Mouse (Mus musculus) CH12.LX (cell line): ENCODE data around the gene Sdccag8. TPM values are rescaled to one million over a fixed set of nuclear protein-coding genes. Genes with fewer than 3 reads are reported as not detected.

Source experiments
- DNase-seq: peaks from one replicate; pipeline ENCODE4 v3.0.0-alpha.2; 2013; ENCODE audit errors: extremely low read depth
- H3K27ac ChIP-seq: 2 replicates; pipeline ENCODE4 v1.5.1; 2012; ENCODE audit warnings: low read depth, mild to moderate bottlenecking, control low read depth, moderate library complexity; ENCODE audit not compliant: insufficient read depth
- H3K27me3 ChIP-seq: replicated peaks from 2 replicates; pipeline ENCODE3; 2012; ENCODE audit warnings: inconsistent platforms
- H3K36me3 ChIP-seq, 2 experiments: replicated peaks in 1 of 2; 2 replicates each; pipeline versions ENCODE3 to v1.6.1; 2012; ENCODE audit warnings: inconsistent platforms in 1 of 2, low read length in 1 of 2, mild to moderate bottlenecking in 1 of 2, mixed read lengths in 1 of 2, moderate library complexity in 1 of 2; ENCODE audit not compliant: control insufficient read depth in 1 of 2, insufficient read depth in 1 of 2
- H3K4me1 ChIP-seq, 2 experiments: 2 replicates each; pipeline ENCODE4 v1.6.1; 2012; ENCODE audit warnings: inconsistent platforms in 1 of 2, moderate library complexity in 1 of 2; ENCODE audit not compliant: insufficient read depth in 2 of 2, control insufficient read depth in 1 of 2
- H3K4me2 ChIP-seq: 2 replicates; pipeline ENCODE4 v1.6.1; 2012; ENCODE audit warnings: low read depth, mild to moderate bottlenecking, control low read depth; ENCODE audit not compliant: poor library complexity, insufficient read depth, severe bottlenecking
- H3K4me3 ChIP-seq, 3 experiments: fragments of 150-350 bp in 1 of 3; sonication (generic) in 1 of 3; replicated peaks in 1 of 3; 2 replicates each; pipeline versions ENCODE3 to v1.5.1; 2011 to 2012; ENCODE audit warnings: low read depth in 2 of 3, low read length in 2 of 3, mild to moderate bottlenecking in 2 of 3, moderate library complexity in 2 of 3, control low read depth in 1 of 3, improper control_type of control experiment in 1 of 3, inconsistent platforms in 1 of 3, mixed read lengths in 1 of 3; ENCODE audit not compliant: poor library complexity in 1 of 3
- H3K79me2 ChIP-seq: replicated peaks from 2 replicates; pipeline ENCODE4 v1.6.1; 2012; ENCODE audit warnings: mild to moderate bottlenecking, moderate library complexity; ENCODE audit not compliant: control insufficient read depth, poor library complexity, insufficient read depth, severe bottlenecking; ENCODE audit errors: extremely low read depth
- H3K9ac ChIP-seq: 2 replicates; pipeline ENCODE4 v1.6.1; 2012; ENCODE audit warnings: low read depth, mild to moderate bottlenecking, control low read depth, moderate library complexity; ENCODE audit not compliant: insufficient read depth
- H3K9me3 ChIP-seq: replicated peaks from 2 replicates; pipeline ENCODE3; 2012; ENCODE audit warnings: low read length, inconsistent platforms, mixed read lengths
- BHLHE40 ChIP-seq: IDR thresholded peaks from 2 replicates; pipeline ENCODE4 v1.6.1; 2011; ENCODE audit warnings: mild to moderate bottlenecking, low read depth, low read length, improper control_type of control experiment
- CHD1 ChIP-seq: IDR thresholded peaks from 2 replicates; pipeline ENCODE4 v1.6.1; 2012; ENCODE audit warnings: low read depth, low read length, improper control_type of control experiment, inconsistent platforms
- ELF1 ChIP-seq: IDR thresholded peaks from 2 replicates; pipeline ENCODE4 v1.6.1; 2014; ENCODE audit warnings: low read depth, mild to moderate bottlenecking, inconsistent platforms, low read length, improper control_type of control experiment
- EP300 ChIP-seq: IDR thresholded peaks from 2 replicates; pipeline ENCODE4 v1.6.1; 2011; ENCODE audit warnings: low read length, improper control_type of control experiment
- ETS1 ChIP-seq: conservative IDR thresholded peaks from 2 replicates; pipeline ENCODE4 v1.6.1; 2012; ENCODE audit warnings: low read depth, mild to moderate bottlenecking, inconsistent platforms, low read length, improper control_type of control experiment, moderate library complexity
- JUND ChIP-seq: conservative IDR thresholded peaks from 2 replicates; pipeline ENCODE4 v1.6.1; 2011; ENCODE audit warnings: low read depth, low read length, improper control_type of control experiment
- KAT2A ChIP-seq: IDR thresholded peaks from 2 replicates; pipeline ENCODE4 v1.6.1; 2012; ENCODE audit warnings: low read length, improper control_type of control experiment, inconsistent platforms; ENCODE audit not compliant: insufficient replicate concordance
- MAX ChIP-seq: IDR thresholded peaks from 2 replicates; pipeline ENCODE4 v1.6.1; 2011; ENCODE audit warnings: low read length, improper control_type of control experiment
- MEF2A ChIP-seq: IDR thresholded peaks from 2 replicates; pipeline ENCODE4 v1.6.1; 2014; ENCODE audit warnings: low read depth, mild to moderate bottlenecking, inconsistent platforms, low read length, improper control_type of control experiment, borderline replicate concordance
- MXI1 ChIP-seq: IDR thresholded peaks from 2 replicates; pipeline ENCODE4 v1.6.1; 2011; ENCODE audit warnings: mild to moderate bottlenecking, low read depth, low read length, improper control_type of control experiment
- MYC ChIP-seq: IDR thresholded peaks from 2 replicates; pipeline ENCODE4 v1.6.1; 2011; ENCODE audit warnings: low read depth, mild to moderate bottlenecking, improper control_type of control experiment, low read length
- NELFE ChIP-seq: IDR thresholded peaks from 2 replicates; pipeline ENCODE4 v1.6.1; 2011; ENCODE audit warnings: low read depth, low read length, improper control_type of control experiment
- NRF1 ChIP-seq: IDR thresholded peaks from 2 replicates; pipeline ENCODE4 v1.6.1; 2014; ENCODE audit warnings: low read depth, mild to moderate bottlenecking, inconsistent platforms, low read length, improper control_type of control experiment, moderate library complexity
- PAX5 ChIP-seq: IDR thresholded peaks from 2 replicates; pipeline ENCODE4 v1.6.1; 2012; ENCODE audit warnings: low read length, inconsistent platforms, mixed read lengths
- POLR2A ChIP-seq: IDR thresholded peaks from 2 replicates; pipeline ENCODE4 v1.6.1; 2011; ENCODE audit warnings: low read depth, mild to moderate bottlenecking, improper control_type of control experiment, low read length
- POLR2AphosphoS2 ChIP-seq: IDR thresholded peaks from 2 replicates; pipeline ENCODE4 v1.6.1; 2011; ENCODE audit warnings: low read depth, low read length, improper control_type of control experiment
- SMC3 ChIP-seq: IDR thresholded peaks from 2 replicates; pipeline ENCODE4 v1.6.1; 2011; ENCODE audit warnings: low read depth, low read length, improper control_type of control experiment
- TCF12 ChIP-seq: IDR thresholded peaks from 2 replicates; pipeline ENCODE4 v1.6.1; 2014; ENCODE audit warnings: low read depth, mild to moderate bottlenecking, inconsistent platforms, low read length, improper control_type of control experiment
- UBTF ChIP-seq: IDR thresholded peaks from 2 replicates; pipeline ENCODE4 v1.6.1; 2012; ENCODE audit warnings: low read depth, mild to moderate bottlenecking, inconsistent platforms, low read length, improper control_type of control experiment, moderate library complexity
- ZC3H11A ChIP-seq: IDR thresholded peaks from 2 replicates; pipeline ENCODE4 v1.6.1; 2012; ENCODE audit warnings: low read depth, mild to moderate bottlenecking, inconsistent platforms, low read length, improper control_type of control experiment
- ZNF384 ChIP-seq: IDR thresholded peaks from 2 replicates; pipeline ENCODE4 v1.6.1; 2012; ENCODE audit warnings: low read depth, low read length, improper control_type of control experiment, inconsistent platforms
- dilution Hi-C: fragments of 300-500 bp; cut with MboI; formaldehyde crosslinking; loops from 2 replicates; pipeline ENCODE4 v1.14.3; 2020; ENCODE audit warnings: low sequenced_read_pairs; ENCODE audit not compliant: extremely low pct_unique_long_range_greater_than_20kb, extremely low pct_ligation_motif_present
- in situ Hi-C: fragments of 300-500 bp; cut with MboI; formaldehyde crosslinking; loops from 3 replicates; pipeline ENCODE4 v1.14.3; 2019; ENCODE audit warnings: low sequenced_read_pairs, low pct_ligation_motif_present, low pct_unique_long_range_greater_than_20kb, mixed read lengths
- polyA plus RNA-seq: library from polyadenylated mRNA; unstranded; fragments of >175 nt; gene quantifications from 2 replicates; pipeline ENCODE4 v1.2.1, GENCODE M21; 2012; ENCODE audit warnings: low read depth; ENCODE audit not compliant: insufficient read length
- total RNA-seq, 2 experiments: library from RNA; depleted of rRNA; stranded (reverse); fragments of 300-350 nt in 1 of 2; fragments of >200 nt in 1 of 2; gene quantifications; 2 replicates each; pipeline ENCODE4 v1.2.3; 2012 to 2014

Sdccag8 gene
- total and polyA plus RNA-seq, 3 experiments = 10.7 to 18.7 (median 10.9) TPM

- TF ChIP-seq PAX5 (no peak), MYC (peak; percentile 34; the same call in 1 of the 2 replicates), MXI1 (peak; percentile 62; the same call in 1 of the 2 replicates), ELF1 (peak; percentile 42; the same call in 1 of the 2 replicates), POLR2A (no peak), EP300 (peak; percentile 58; the same call in 1 of the 2 replicates), MAX (no peak), CHD1 (0 out of 2 replicates have a peak, but pooled peaks have one; percentile 24), SMC3 (no peak), KAT2A (no peak), ZNF384 (no peak), TCF12 (no peak), ZC3H11A (no peak), NELFE (no peak), BHLHE40 (peak; percentile 53), NRF1 (no peak), JUND (peak; percentile 75; the same call in 1 of the 2 replicates), POLR2AphosphoS2 (no peak), UBTF (no peak), MEF2A (no peak)
Measured at GRCm38 (mm10) chr1:176827365-176827764, 12.9 kb downstream of the Sdccag8 start (continued).

GRCm38 (mm10) chr1:176827945-176828485 lies 13.6 kb downstream of the Sdccag8 start:
- Histone ChIP-seq H3K36me3 (peaks cover 10 to 39% of the 10 kb centered on the region in 2 experiments), H3K4me3 (no peak overlapping the region), H3K27me3 (no peaks in the 10 kb centered on the region), H3K4me2 (no peak overlapping the region), H3K9me3 (no peaks in the 10 kb centered on the region), H3K27ac (no peak overlapping the region), H3K9ac (peak overlapping the region; percentile 46; the same call in 1 of the 2 replicates)
- in situ Hi-C loops (no loop called here), dilution Hi-C loops (no loop called here)
- TF ChIP-seq TCF12 (0 out of 2 replicates have a peak, but pooled peaks have one; percentile 2), ETS1 (no peak), NELFE (no peak), MEF2A (no peak)
- TF ChIP-seq, all 38 proteins: peak for 1
- Histone ChIP-seq H3K79me2 (peaks cover 1% of the 10 kb centered on the region), H3K4me1 (peaks cover 21 to 61% of the 10 kb centered on the region in 2 experiments)
- no peak for DNase-seq
